Mouse (Mus musculus): ENCODE measurements around the gene Rasgrp2. TPM values are rescaled to one million over a fixed set of nuclear protein-coding genes. Genes with fewer than 3 reads are reported as not detected.

Rasgrp2 gene
- polyA plus RNA-seq, 1 experiment from 2014 or later = 23.0 TPM

- H3K4me1 ChIP-seq = peaks cover 44% of the 10 kb centered on the region
- H3K4me3 ChIP-seq = peak overlapping the region; percentile 64
- H3K9ac ChIP-seq = peak overlapping the region; percentile 70
- 0 out of 2 replicates have a peak overlapping the region, but pooled peaks have one; percentile 72 for H3K27ac ChIP-seq
- H3K9me3 ChIP-seq (replicated peaks) = no peaks in the 10 kb centered on the region
- no peaks in the 10 kb centered on the region for H3K36me3 ChIP-seq
- no peak for ATAC-seq (ENCODE audit: low FRiP score)
- WGBS = 2% methylated on average over 29 of the region's 29 CpGs
- H3K27me3 ChIP-seq = peaks cover 53% of the 10 kb centered on the region
- peak overlapping the region; percentile 100 for H3K4me2 ChIP-seq (replicated peaks)
Observed at GRCm38 (mm10) chr19:6400096-6401086, 1.3 kb downstream of the Rasgrp2 start.

- ATAC-seq (ENCODE audit: low FRiP score) = peak; percentile 11
- Histone ChIP-seq H3K9ac (peak overlapping the region; percentile 32), H3K36me3 (no peaks in the 10 kb centered on the region), H3K4me3 (peak overlapping the region; percentile 23), H3K27me3 (peaks cover 53% of the 10 kb centered on the region), H3K4me1 (peaks cover 44% of the 10 kb centered on the region), H3K9me3 (replicated peaks) (no peaks in the 10 kb centered on the region), H3K27ac (no peak overlapping the region), H3K4me2 (replicated peaks) (peak overlapping the region; percentile 100)
- under 1% methylated on average over 32 of the region's 32 CpGs for WGBS
Observed at GRCm38 (mm10) chr19:6401131-6401815, 2.1 kb downstream of the Rasgrp2 start.

GRCm38 (mm10) chr19:6401951-6402350, 2.8 kb downstream of the Rasgrp2 start:
- peaks cover 53% of the 10 kb centered on the region for H3K27me3 ChIP-seq

GRCm38 (mm10) chr19:6403869-6404268, 4.7 kb downstream of the Rasgrp2 start:
- Histone ChIP-seq H3K36me3 (no peaks in the 10 kb centered on the region), H3K4me2 (replicated peaks) (no peak overlapping the region), H3K4me1 (peaks cover 34% of the 10 kb centered on the region), H3K9ac (0 out of 2 replicates have a peak overlapping the region, but pooled peaks have one; percentile 18), H3K4me3 (no peak overlapping the region), H3K27me3 (peaks cover 41% of the 10 kb centered on the region), H3K27ac (no peak overlapping the region), H3K9me3 (replicated peaks) (no peaks in the 10 kb centered on the region)
- WGBS = 71% methylated on average over 10 of the region's 10 CpGs
- no peak for ATAC-seq (ENCODE audit: low FRiP score)

More at GRCm38 (mm10) chr19:6401951-6402350, 2.8 kb downstream of the Rasgrp2 start:
- Histone ChIP-seq H3K4me1 (peaks cover 44% of the 10 kb centered on the region), H3K36me3 (no peaks in the 10 kb centered on the region), H3K4me2 (replicated peaks) (peak overlapping the region; percentile 100), H3K9ac (0 out of 2 replicates have a peak overlapping the region, but pooled peaks have one; percentile 32), H3K9me3 (replicated peaks) (no peaks in the 10 kb centered on the region), H3K27ac (no peak overlapping the region), H3K4me3 (peak overlapping the region; percentile 23; the same call in 1 of the 2 replicates)
- no peak for ATAC-seq (ENCODE audit: low FRiP score)
- 13% methylated on average over 9 of the region's 9 CpGs for WGBS

- Histone ChIP-seq H3K4me3 (no peak overlapping the region), H3K9me3 (replicated peaks) (no peaks in the 10 kb centered on the region), H3K4me2 (replicated peaks) (no peak overlapping the region), H3K9ac (no peak overlapping the region), H3K27ac (no peak overlapping the region), H3K27me3 (peaks cover 34% of the 10 kb centered on the region), H3K36me3 (no peaks in the 10 kb centered on the region), H3K4me1 (peaks cover 24% of the 10 kb centered on the region)
- no peak for ATAC-seq (ENCODE audit: low FRiP score)
- WGBS = 62% methylated on average over 10 of the region's 10 CpGs
Observed at GRCm38 (mm10) chr19:6405433-6405832, 6.3 kb downstream of the Rasgrp2 start.

GRCm38 (mm10) chr19:6407109-6407508, 8.0 kb downstream of the Rasgrp2 start:
- ATAC-seq (ENCODE audit: low FRiP score) = no peak

GRCm38 (mm10) chr19:6407816-6408510, 8.8 kb downstream of the Rasgrp2 start:
- Histone ChIP-seq H3K4me3 (no peak overlapping the region), H3K4me2 (replicated peaks) (no peak overlapping the region), H3K27ac (no peak overlapping the region), H3K36me3 (no peaks in the 10 kb centered on the region), H3K4me1 (peaks cover 12% of the 10 kb centered on the region; the same call in 1 of the 2 replicates), H3K9ac (no peak overlapping the region), H3K9me3 (replicated peaks) (no peaks in the 10 kb centered on the region), H3K27me3 (peaks cover 10% of the 10 kb centered on the region)
- 46% methylated on average over 16 of the region's 16 CpGs for WGBS
- ATAC-seq (ENCODE audit: low FRiP score) = no peak

More at GRCm38 (mm10) chr19:6407109-6407508, 8.0 kb downstream of the Rasgrp2 start:
- peaks cover 18% of the 10 kb centered on the region for H3K27me3 ChIP-seq
- 74% methylated on average over 8 of the region's 8 CpGs for WGBS
- no peaks in the 10 kb centered on the region for H3K36me3 ChIP-seq
- H3K4me1 ChIP-seq = peaks cover 9% of the 10 kb centered on the region; the same call in 1 of the 2 replicates
- H3K27ac ChIP-seq = no peak overlapping the region
- no peak overlapping the region for H3K9ac ChIP-seq
- no peaks in the 10 kb centered on the region for H3K9me3 ChIP-seq (replicated peaks)
- H3K4me3 ChIP-seq = no peak overlapping the region
- no peak overlapping the region for H3K4me2 ChIP-seq (replicated peaks)

- Histone ChIP-seq H3K4me2 (replicated peaks) (no peak overlapping the region), H3K27me3 (peaks cover 6% of the 10 kb centered on the region), H3K9me3 (replicated peaks) (no peaks in the 10 kb centered on the region), H3K4me1 (peaks cover 5% of the 10 kb centered on the region; the same call in 1 of the 2 replicates), H3K4me3 (no peak overlapping the region), H3K9ac (no peak overlapping the region), H3K27ac (no peak overlapping the region), H3K36me3 (no peaks in the 10 kb centered on the region)
- WGBS = 75% methylated on average over 8 of the region's 8 CpGs
- no peak for ATAC-seq (ENCODE audit: low FRiP score)
Observed at GRCm38 (mm10) chr19:6408749-6409148, 9.6 kb downstream of the Rasgrp2 start.

- WGBS = 81% methylated on average over 5 of the region's 5 CpGs
Observed at GRCm38 (mm10) chr19:6409176-6409575, 10.0 kb downstream of the Rasgrp2 start.

GRCm38 (mm10) chr19:6409936-6410335, 10.8 kb downstream of the Rasgrp2 start:
- no peak overlapping the region for H3K4me2 ChIP-seq (replicated peaks)
- H3K4me1 ChIP-seq = peaks cover 10% of the 10 kb centered on the region
- no peak for ATAC-seq (ENCODE audit: low FRiP score)
- no peaks in the 10 kb centered on the region for H3K36me3 ChIP-seq
- no peak overlapping the region for H3K4me3 ChIP-seq
- WGBS = 78% methylated on average over 5 of the region's 5 CpGs
- H3K27ac ChIP-seq = no peak overlapping the region
- H3K9me3 ChIP-seq (replicated peaks) = no peaks in the 10 kb centered on the region
- peaks cover under 1% of the 10 kb centered on the region; the same call in 1 of the 2 replicates for H3K27me3 ChIP-seq
- H3K9ac ChIP-seq = no peak overlapping the region

More at GRCm38 (mm10) chr19:6409176-6409575, 10.0 kb downstream of the Rasgrp2 start:
- no peak overlapping the region for H3K4me2 ChIP-seq (replicated peaks)
- no peaks in the 10 kb centered on the region for H3K9me3 ChIP-seq (replicated peaks)
- H3K4me1 ChIP-seq = peaks cover 4% of the 10 kb centered on the region; the same call in 1 of the 2 replicates
- H3K27me3 ChIP-seq = peaks cover 6% of the 10 kb centered on the region
- no peak overlapping the region for H3K9ac ChIP-seq
- H3K27ac ChIP-seq = no peak overlapping the region
- H3K36me3 ChIP-seq = no peaks in the 10 kb centered on the region
- no peak overlapping the region for H3K4me3 ChIP-seq
- ATAC-seq (ENCODE audit: low FRiP score) = no peak

- Histone ChIP-seq H3K27me3 (no peaks in the 10 kb centered on the region), H3K27ac (no peak overlapping the region), H3K9ac (no peak overlapping the region), H3K4me2 (replicated peaks) (no peak overlapping the region), H3K9me3 (replicated peaks) (no peaks in the 10 kb centered on the region), H3K36me3 (no peaks in the 10 kb centered on the region), H3K4me3 (no peak overlapping the region), H3K4me1 (peaks cover 39% of the 10 kb centered on the region)
- WGBS = 64% methylated on average over 14 of the region's 14 CpGs
- no peak for ATAC-seq (ENCODE audit: low FRiP score)
Observed at GRCm38 (mm10) chr19:6412798-6413197, 13.7 kb downstream of the Rasgrp2 start.
